Mouse (Mus musculus) cerebellum, postnatal 36 days (tissue): ENCODE measurements at regions not wholly inside any gene's neighbourhood (a gene's known extent, or its start where the extent isn't known, plus 50 kb on each side); places are given as distances from the start of the nearest gene placed in this dataset.

Source experiments
- DNase-seq, 2 experiments: peaks; one replicate each; pipeline ENCODE4 v3.0.0; 2021 to 2022; ENCODE audit warnings: mixed read lengths in 2 of 2

GRCm38 (mm10) chr2:142964340-142964739, 63.0 kb upstream of the Kif16b start:
- DNase-seq: no peak

- peak; percentile 66 for DNase-seq
Measured at GRCm38 (mm10) chr2:142967250-142967649, 65.9 kb upstream of the Kif16b start.

- DNase-seq: no peak
Measured at GRCm38 (mm10) chr2:142980771-142981170, 79.4 kb upstream of the Kif16b start.

GRCm38 (mm10) chr2:142988691-142989090, 74.1 kb upstream of the Snrpb2 start:
- no peak for DNase-seq

GRCm38 (mm10) chr2:142996088-142996487, 66.8 kb upstream of the Snrpb2 start:
- no peak for DNase-seq

GRCm38 (mm10) chr2:143002874-143003273, 60.0 kb upstream of the Snrpb2 start:
- no peak for DNase-seq

GRCm38 (mm10) chr2:143003341-143003740, 59.5 kb upstream of the Snrpb2 start:
- no peak for DNase-seq

GRCm38 (mm10) chr2:143011380-143011779, 51.5 kb upstream of the Snrpb2 start:
- no peak for DNase-seq
